Mouse (Mus musculus) retina, adult 2 months (tissue): Measurements from ENCODE around the gene Flt3.

Experiments used
- DNase-seq: peaks from one replicate; pipeline ENCODE4 v3.0.0-alpha.2; 2012; ENCODE audit warnings: low read depth, low spot score

Gene Flt3

DNA sequence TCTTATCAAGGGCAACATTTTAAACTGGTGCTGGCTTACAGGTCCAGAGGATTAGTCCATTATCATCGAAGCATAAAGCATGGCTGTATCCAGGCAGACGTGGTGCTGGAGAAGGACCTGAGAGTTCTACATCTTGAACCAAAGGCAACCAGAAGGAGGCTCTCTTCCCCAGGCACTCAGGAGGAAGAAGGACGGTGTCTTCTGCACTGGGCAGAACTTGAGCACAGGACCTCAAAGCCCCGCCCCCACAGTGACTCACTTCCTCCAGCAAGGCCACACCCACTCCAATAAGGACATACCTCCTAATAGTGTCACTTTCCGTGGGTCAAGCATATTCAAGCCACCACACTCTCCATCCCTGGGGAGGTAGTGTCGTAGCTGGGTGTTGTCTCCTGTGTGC is 10.3 kb upstream of the Flt3 start:
- DNase-seq = no peak

DNA sequence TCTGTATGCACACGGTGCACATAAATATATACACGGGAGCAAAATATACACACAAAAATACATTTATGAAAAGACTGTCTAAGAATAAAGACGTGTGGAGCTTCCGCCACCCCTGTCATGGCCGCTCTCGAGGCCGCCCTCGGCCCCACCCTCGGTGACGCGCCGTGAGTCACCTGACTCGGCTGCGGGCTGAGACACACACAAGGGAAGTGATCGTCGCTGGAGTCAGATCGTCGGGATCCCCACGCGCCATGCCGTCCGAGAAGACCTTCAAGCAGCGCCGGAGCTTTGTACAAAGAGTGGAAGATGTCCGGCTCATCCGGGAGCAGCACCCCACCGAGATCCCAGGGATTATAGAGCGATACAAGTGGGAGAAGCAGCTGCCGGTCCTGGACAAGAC is 8.4 kb upstream of the Flt3 start:
- no peak for DNase-seq

DNA sequence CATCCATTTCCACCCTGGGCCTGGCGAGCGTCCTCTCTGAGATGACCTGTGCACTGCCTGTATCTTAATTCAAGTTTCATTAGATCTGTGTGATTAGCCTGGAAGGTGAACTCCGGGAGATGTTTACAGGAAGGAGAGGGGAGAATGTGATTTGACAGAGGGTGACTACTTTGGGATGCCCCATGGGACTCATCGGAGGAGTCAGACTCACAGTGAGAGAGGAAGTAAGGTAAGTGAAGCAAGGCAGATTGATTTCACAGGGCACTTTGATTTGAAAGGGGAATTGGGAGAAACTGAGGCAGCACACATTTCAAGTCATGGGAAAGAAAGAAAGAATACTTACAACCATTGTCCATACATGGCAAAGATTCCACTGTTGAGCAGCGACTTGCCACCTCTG is 5.8 kb upstream of the Flt3 start:
- DNase-seq = no peak

DNA sequence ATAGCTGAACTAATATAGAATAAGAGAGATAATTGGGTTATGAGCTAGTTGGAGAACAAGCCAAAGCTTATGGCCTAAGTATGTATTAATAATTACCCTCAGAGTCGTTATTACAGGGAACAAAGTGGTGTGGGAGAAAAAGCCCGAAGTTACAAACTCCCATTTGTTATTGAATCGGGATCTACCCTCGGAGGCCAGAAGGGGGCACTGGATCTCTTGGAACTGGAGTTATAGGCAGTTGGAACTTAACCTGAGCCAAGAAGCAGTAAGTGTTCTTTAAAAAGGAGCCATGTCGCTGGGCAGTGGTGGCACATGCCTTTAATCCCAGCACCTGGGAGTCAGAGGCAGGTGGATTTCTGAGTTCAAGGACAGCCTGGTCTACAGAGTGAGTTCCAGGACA is 2.2 kb upstream of the Flt3 start:
- DNase-seq = peak; percentile 16

DNA sequence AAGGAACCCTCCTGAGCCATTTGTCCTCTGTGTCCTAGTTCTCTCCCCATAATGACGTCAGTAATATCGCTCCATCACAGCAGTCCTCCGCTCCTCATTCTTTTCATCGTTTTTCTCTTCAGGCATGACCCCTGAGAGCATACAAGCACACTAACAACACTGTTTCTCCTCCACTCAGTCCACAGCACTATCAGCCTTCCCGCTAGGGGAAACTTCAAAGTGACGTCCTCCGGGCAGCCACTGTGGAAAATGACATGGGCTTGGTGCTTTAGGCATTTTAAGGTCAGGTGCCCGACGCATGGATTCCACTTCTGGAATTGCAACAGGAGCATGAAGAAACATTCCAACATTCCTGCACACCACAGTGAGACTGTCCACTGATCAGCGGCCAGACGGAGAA is 735 bp upstream of the Flt3 start:
- no peak for DNase-seq

DNA sequence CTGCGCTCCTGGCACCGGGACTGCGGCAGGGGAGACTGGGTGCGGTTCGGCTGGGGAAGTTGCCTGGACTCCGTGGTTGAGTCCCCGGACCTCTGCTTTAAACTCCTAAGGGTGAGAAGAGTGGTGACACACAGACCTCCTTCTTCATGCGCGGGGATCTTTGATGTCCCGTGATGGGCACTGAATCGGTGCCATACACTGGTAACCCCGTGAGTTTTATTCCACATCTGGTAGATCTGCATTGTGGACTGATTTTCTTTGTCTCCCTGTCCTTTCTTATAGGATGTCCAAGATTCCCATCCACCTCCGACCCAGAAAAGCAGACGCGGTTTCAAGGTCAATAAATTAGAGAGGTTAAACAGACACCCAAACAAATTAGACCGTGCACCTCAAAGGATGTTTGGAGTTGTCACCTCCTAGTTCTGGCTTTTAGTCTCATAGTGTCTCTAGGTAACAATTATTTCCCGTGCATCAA is 253 bp upstream of the Flt3 start:
- no peak for DNase-seq

DNA sequence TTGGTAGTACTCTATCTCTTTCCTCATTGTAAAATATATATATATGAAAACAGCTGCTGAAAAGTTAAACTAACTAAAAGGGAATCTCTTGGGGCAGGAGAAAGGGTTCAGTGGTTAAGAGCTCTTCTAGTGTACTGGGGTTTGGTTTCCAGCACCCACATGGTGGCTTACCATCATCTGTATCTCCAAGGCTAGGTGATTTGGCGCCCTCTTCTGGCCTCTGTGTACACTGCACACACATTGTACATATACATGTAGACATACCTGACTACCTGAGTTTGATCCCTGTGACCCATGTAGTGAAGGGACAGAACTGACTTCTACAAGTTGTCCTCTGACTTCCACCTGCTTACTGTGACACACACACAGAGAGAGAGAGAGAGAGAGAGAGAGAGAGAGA is 5.2 kb downstream of the Flt3 start:
- no peak for DNase-seq

DNA sequence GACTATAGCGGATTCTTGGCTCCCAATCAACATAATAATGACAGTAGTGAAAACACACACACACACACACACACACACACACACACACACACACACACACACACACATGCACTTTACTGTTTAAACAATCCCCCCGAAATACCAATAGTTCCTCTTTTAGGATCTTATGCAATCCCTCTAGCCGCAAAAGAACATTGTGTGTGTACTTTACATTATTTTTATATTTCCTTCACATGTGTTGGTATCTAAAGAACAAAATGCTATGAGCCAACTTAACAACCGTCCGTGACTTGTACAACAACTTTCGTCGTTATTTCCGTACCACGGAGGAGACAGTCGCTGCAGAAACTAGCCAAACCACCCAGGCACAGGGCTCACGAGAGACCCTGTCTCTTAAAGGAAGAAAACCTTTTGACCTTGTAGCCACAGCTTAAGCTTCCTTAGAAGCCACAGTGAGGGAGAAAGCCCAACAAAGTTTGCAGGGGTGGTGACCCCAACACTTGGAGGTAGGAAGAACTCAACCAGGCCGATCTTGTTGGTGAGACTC is 7.5 kb downstream of the Flt3 start:
- DNase-seq = no peak

DNA sequence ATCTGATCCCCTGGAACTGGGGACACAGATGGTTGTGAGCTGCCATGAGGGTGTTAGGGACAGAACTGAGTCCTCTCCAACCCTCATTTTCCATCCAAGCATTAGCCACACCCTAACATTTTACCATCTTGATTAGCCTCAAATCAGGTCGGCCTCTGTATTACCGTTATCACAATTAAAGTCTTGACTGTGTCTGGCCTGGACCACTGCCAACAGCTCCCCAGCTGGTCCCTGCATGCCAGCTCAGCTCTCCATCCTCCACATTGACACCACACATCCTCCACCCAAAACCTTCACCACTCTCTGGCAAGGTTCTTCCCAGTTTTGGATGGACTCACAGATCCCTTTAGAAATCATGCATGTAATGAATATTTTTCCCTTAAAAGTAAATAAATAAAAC is 9.5 kb downstream of the Flt3 start:
- no peak for DNase-seq

DNA sequence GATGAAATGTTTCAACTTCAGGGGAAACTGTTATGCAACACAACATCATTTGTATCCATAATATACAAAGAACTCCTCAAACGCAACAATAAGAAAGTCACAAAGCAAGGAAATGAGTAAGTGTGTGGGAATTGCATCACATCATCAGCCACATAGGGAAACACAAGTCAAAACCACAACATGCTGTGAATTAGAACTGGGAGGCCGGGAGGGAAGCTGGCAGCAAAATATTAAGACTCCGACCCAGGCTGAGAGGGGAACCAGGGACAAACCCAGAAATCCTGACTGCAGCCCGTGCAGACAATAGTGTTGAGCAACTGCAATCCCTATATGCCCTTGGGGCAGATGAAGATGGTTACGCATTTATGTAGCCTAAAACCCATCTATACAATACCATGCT is 11.2 kb downstream of the Flt3 start:
- DNase-seq = no peak

DNA sequence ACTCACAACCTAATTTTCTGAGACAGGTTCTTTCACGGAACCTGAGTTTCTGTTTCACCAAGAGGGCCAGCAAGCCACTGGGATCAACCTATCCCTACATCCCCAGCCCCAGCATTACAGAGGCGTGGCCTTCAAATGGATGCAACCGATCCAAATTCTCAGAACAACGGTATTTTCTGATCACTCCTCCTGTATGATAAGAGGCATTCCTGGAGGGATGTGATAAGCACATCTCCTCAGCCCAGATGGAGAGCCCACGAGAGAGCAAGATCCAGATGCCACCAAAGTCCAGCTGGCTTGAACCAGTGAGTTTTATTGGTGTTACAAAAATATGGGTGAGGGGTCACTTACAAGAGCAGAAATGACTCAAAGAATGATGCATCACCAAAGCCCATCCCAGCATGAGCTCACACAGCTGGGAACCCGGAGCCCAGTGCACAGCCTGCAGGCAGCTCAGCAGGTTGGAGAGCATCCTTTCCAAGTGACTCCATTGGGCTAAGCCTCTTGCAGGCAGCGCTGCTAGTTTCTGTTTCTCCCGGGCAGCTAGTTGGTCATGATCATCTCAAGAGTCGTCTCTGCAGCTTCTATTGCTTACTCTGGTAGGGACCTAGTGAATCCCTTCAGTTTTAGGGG is 11.8 kb downstream of the Flt3 start:
- no peak for DNase-seq

DNA sequence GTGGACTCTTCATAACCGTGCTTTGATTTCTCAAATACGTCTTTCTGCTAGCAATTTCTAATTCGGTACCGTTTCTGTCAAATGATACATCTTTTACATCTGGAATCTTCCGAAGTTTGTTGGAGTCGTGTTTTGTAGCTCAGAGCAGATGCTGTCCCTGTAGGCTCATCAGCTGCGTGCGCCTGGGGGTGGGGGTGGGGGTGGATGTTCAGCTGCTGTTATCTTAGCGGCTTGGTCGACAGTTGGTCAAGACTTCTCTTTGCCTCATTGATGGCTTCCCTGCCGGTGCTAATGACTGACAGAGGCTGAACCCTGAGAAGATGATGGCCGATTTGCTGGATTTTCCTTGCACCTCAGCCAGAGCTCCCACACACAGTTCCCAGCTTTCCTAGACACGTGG is 13.4 kb downstream of the Flt3 start:
- DNase-seq = no peak

DNA sequence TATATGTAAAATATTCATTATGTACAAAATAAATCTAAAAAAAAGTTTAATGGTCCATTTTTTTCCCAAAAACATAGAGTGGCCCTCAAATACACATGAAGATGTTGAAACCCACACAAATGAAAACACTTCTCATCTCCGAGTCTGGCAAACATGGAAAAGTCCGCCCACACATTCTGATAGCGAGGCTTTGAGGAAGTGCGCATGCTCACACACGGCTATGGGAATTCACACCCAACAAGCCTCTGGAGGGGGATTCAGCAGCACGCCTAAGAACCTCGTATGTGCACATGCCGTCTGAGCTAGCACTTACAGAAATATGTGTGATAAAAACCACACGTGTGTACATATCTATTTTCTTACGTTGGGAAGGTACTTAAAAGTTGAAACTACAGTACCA is 18.9 kb downstream of the Flt3 start:
- DNase-seq = no peak

DNA sequence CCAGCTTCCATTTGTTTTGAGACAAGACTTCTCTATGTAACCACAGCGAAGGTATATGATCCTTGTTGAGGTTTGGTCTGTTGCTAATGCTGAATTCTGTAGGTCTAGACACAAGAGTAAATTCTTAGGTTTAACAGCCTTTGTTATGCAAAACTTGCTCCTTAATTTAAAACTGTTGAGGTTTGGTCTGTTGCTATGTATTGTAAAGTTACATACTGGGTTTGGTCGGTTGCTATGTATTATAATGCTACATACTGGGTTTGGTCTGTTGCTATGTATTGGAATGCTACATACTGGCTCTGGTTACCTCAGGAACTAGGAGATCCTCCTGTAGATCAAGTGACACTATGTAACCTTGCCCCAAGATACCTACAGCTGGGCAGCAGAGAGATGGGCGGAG is 20.8 kb downstream of the Flt3 start:
- DNase-seq = no peak

DNA sequence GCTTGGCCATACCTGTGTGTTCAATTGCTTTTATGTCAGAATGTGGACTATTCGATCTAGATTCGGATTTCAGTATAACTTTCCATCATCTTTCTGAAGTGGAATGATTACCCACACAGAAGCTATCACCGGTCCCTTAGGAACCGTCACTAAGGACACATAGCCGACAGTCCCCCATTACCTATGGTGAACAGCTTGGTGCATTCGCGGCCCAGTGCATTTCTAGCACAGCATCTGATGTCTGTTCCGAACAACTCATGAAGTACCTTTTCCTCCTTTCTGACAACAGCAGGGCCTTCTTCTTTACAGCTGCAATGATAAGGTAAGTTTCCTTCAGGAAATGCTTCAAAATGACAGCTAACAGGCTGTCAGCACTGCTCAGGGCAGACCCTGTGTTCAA is 30.0 kb downstream of the Flt3 start:
- no peak for DNase-seq

DNA sequence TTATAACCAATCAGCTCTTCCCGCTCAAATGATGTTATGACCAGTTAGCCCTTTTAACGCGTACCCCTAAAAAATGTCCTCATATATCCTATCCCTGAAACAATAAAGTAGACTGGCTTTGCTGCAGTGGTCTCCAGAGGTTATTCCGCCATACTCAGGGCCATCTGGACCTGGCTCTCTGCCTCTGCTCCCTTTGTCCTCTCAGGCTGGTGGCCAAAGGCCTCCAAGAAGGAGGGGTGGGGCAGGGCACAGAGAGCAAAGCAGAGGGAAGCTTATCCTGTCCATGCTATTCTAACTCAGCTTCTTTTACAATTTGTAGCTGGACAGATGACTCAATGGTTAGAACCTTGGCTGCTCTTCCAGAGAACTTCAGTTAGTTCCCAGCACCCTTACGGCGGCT is 32.1 kb downstream of the Flt3 start:
- no peak for DNase-seq

DNA sequence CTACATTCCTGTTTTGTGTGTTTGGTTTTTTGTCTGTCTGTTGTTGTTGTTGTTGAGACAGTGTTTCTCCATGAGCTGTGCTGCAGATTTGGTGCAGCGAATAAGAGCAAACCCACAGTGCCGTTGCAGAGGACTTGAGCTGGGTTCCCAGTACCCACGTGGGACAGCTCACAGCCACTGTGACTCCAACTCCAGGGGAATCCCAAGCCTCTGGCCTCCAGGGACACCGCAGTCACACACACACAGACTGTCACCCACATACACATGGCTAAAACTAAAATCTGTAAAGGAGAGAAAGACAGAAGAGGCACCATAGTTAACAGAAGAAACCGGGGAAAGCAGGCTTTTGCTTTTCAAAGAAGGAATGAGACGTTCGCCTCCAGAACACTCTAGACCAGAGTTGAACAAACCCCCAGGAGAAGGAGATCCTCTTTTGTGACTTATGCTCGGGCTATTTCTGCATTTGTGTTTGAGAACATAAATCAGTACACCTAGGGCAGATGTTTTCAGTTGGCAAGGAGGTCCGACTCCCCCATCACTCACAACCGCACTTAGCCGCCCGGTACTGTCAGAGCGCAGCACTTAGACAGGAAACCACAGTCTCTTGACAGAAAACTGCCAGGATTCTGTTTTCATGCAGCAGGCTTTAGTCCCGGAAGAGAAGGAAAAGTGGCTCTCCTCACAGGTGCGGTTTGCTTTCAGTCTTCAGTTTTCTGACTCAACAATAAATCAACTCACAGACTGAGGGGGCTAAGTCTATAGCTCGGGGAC is 34.1 kb downstream of the Flt3 start:
- no peak for DNase-seq

DNA sequence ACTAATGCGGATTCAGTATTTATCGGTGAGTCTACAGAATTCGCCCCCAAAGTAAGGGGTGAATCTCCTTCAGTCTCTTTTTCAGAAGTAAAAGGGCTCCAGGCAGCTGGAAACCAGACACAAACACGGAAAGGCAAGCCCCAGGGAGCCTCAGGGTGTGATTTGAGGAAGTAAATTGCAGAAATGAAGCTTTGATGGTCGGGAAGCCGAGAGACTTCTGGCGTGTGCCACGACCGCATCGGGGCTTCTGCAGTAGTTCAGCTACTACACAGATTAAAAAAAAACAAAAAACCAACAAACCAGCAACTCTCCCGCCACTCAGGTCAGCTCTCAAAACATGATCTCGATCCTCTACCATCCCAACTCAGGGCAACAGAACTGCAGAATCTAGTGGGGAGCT is 37.2 kb downstream of the Flt3 start:
- DNase-seq = no peak

DNA sequence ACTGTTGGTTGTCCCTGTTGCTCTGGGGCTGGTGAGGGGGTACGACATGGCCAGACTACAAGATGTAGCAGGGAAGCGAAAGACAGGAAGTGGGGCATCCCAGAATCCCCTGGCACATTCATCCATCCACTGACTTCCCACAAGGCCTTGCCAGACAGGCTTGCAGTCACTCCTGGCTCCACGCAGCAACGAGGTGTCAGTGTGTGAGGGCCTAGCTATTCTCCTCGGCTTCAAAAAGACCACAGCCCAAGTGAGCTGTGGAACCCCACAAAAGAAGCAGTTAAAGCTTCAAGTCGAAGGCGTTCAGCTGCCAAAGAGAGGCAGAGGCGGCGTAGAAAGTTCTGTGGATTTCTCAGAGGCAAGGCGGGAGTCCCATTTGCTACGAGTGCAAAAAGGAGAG is 41.8 kb downstream of the Flt3 start:
- DNase-seq = no peak

DNA sequence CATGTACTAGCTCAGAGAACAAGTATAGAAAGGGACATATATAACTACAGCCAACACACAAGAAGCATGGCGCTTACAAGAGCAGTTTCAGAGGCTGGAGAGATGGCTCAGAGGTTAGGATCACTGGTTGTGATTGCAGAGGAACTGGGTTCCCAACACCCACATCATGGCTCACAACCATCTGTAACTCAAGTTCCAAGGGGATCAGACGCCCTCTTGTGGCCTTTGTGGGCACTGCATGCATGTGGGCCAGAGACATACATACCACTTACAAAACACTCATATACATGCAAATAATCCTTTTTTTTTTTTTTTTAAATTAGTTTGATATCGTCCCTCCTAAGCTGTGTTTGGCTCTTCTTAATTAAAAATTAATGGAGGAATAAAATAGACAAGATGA is 42.8 kb downstream of the Flt3 start:
- DNase-seq = no peak

DNA sequence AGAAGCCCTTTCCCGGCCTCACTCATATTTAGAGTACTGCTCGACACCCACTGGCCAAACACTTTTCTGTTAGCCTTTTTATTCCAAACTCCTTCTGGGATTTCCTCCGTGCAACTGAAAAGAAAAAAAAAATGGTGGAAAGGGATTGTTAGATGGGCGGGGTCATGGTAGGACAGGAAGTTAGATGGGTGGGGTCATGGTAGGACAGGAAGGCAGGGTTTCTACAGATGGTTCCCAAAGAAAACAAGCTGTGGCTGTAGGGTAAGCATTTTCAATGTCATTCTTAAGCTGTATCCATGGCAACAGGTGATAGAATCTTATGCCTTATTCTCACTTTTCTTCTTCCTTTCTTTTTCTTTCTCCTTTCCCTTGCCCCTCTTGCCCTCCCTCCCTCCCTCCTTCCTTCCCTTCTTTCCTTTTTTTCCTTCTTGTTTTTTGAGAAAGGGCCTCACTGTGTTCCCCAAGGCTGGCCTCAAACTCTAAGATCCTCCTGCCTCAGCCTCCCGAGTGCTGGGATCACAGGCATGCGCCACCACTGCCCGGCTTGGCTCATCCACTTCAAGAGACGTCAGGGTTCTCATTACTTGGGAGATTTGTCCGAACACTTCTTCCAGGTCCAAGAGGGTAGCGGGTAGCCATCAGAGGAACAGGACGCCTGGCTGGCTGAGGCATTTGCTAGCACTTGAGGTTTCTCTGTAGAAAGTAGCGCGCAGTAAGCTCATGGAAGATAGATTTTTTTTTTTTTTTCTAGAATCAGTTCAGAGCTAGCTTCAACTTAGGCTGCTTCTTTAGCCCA is 43.8 kb downstream of the Flt3 start:
- no peak for DNase-seq

DNA sequence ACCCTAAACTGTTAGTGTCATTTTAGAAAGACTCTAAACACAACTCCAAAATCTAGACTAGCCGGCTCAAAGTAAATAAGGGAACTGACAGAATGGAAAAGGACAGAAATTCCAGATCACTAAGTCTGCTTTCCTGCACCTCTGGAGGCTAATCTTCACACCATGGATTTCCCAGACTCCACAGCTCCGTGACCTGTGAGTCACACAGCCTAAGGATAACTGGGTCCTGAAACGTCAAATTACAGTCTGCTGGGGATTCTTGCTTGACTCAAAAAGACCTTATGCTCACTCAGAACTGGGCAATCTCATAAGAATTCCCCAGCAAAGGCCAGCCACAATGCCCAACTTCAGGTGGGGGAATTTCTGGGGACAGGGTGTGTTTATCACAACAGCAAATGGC is 44.5 kb downstream of the Flt3 start:
- no peak for DNase-seq

DNA sequence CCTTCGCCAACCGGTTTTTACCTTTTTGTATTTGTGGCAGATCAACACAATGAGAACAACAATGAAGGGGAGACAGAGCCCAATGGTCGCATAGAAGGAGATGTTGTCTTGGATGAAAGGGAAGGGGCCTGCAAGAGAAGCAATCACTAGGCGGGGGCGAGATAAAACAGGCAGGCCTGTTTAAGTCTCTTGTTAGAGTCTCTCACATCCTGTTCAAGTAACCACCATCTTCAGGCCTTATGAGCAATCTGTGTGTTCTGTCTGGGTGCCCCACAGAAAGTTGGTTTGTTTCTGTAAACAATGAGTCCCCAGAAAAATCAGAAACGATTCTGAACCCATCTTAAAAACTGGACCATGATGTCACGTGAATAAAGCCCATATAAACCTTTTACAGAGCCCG is 45.3 kb downstream of the Flt3 start:
- no peak for DNase-seq
